18 mouse cellular contexts compared by ENCODE assay signal in genomic region chr13:39950203-39950602, GRCm38 (mm10).
"Had no signal": no experiment of that assay in that cellular context is flagged by ENCODE, and none has a peak within 500 bp of the region (broad histone marks: within the 10 kb centered on the region; RNA-seq: fewer than 3 reads in every experiment).

No protein-coding gene starts in this region.

- H3K36me3 ChIP-seq: kidney, embryonic 15.5 days; limb, embryonic 12.5 days; limb, embryonic 15.5 days; liver, embryonic 13.5 days; midbrain, embryonic 10.5 days; midbrain, embryonic 13.5 days; neural tube, embryonic 13.5 days had no signal

- H3K9ac ChIP-seq: kidney, embryonic 15.5 days; limb, embryonic 12.5 days; limb, embryonic 15.5 days; liver, embryonic 13.5 days; midbrain, embryonic 13.5 days; neural tube, embryonic 13.5 days had no signal

- H3K4me3 ChIP-seq: kidney, embryonic 15.5 days; limb, embryonic 12.5 days; limb, embryonic 15.5 days; liver, embryonic 13.5 days; midbrain, embryonic 10.5 days; midbrain, embryonic 13.5 days; myocyte; neural tube, embryonic 13.5 days had no signal

- DNase-seq: kidney, adult 11 months; kidney, adult 8-10 months; kidney, postnatal 10 days; kidney, postnatal 36 days; left cerebral cortex, postnatal 4 days; liver, embryonic 13.5 days; lung, adult 2 months; lung, postnatal 14 days; lung, postnatal 4 days; thymus, adult 2 months; thymus, postnatal 25 days had no signal

- H3K4me1 ChIP-seq: kidney, embryonic 15.5 days; limb, embryonic 12.5 days; limb, embryonic 15.5 days; liver, embryonic 13.5 days; midbrain, embryonic 10.5 days; neural tube, embryonic 13.5 days had no signal

- H3K27me3 ChIP-seq: kidney, embryonic 15.5 days; limb, embryonic 12.5 days; limb, embryonic 15.5 days; liver, embryonic 13.5 days; midbrain, embryonic 13.5 days; neural tube, embryonic 13.5 days had no signal

- H3K27ac ChIP-seq: kidney, embryonic 15.5 days; limb, embryonic 12.5 days; limb, embryonic 15.5 days; liver, embryonic 13.5 days; midbrain, embryonic 10.5 days; midbrain, embryonic 13.5 days; neural tube, embryonic 13.5 days had no signal
